Mouse (Mus musculus): ENCODE results near the gene Hnf4a. TPM values are rescaled to one million over a fixed set of nuclear protein-coding genes. Genes with fewer than 3 reads are reported as not detected.
"Not testable (repeated sequence)": the region's sequence is repeated elsewhere in the genome, so short reads cannot be mapped to it uniquely, and the experiment has no call there.

The Hnf4a gene
- not detected for total RNA-seq (2021)
- long read RNA-seq, experiment 1, result 0 reads
- long read RNA-seq, experiment 2, result 0 reads

DNA sequence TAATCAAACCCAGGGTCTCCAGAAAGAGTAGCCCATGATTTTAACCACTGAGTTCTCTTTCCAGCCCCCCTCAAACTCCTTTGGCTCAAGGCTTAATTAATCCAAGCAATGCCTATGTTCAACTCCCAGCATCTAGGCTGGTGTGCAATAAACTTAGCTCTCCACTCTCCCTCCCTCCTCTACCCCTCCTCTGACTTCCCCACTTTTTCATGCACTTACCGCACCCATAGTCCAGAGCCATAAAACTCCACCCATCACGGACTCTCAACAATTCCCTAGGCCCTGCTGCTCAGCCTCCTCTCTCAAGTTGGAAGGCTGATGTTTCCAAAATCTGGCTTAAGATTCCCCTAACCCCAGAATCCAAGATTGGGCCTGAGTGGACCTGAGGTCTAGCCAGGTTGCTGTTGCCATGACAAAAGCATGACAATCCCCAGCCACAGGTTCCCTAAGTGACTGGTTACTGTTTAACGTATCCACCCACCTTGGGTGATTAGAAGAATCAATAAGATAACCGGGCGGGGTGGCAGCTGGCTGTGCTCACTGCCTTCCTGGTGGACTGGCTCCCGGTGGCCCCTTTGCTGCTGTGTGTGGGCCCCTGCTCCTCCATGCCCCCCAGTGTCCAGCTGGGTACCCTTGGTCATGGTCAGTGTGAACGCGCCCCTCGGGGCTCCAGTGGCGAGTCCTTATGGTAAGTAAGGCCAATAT, at the start of gene Hnf4a:
Gene Hnf4a, plus strand, starts transcription at position 509 of the 705 bp plus-strand sequence.
- DNase-seq (ENCODE audit: low spot score in 2 of 2), result no peak

DNA sequence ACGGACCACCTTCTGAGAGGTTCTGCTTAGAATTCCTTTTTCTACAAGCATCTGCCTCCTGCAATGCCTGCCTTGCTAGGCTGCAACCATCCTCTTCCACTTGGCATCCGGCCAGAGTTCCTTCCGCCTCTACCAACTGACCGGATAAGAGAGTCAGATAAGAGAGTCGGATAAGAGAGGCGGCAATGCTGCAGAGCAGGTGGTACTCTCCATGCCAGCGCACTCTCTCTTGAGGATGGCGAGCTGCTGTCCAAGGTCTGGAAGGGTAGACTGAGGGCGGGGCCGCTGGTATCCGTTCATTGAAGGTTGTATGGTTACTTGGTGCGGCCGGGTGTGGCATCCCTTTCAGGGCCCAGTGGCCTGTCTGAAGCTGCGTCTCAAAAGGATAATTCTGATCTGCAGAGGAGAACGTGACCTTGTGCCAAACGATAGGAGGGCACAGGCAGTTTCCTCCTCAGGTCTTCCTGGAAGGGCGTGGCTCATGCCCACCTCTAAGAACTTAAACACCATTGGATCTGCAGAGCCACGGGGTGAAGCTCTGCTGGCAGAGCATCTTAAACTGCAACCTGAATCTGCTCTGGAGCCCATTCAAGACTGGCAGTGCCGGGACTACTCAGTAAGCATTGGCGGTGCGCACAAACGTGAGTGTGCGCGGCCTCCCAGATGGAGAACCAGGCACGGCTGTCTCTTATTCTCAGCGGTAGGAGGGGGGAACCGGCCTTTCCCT, 47.9 kb upstream of the Hnf4a start:
- DNase-seq (ENCODE audit: low spot score in 2 of 2), result no peak

DNA sequence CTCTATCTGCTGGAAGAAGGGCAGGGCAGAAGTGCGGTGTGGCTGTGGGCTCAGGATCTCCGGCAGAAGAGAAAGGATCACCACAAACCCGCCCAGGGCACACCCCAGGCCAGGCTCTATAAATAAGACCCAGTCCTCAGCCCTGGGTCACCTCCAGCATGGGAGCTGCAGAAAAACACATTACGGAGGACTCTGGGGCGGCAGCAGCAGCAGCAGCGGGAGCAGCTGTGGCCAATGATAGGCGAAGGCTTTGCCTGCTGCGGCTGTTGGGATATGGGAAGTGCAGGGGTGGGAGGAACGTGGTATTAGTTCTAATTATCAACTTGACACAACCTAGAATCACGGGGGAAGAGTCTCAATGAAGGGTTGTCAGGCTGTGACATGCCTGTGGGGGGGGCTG, 47.2 kb upstream of the Hnf4a start:
- DNase-seq (ENCODE audit: low spot score in 2 of 2), result no peak

DNA sequence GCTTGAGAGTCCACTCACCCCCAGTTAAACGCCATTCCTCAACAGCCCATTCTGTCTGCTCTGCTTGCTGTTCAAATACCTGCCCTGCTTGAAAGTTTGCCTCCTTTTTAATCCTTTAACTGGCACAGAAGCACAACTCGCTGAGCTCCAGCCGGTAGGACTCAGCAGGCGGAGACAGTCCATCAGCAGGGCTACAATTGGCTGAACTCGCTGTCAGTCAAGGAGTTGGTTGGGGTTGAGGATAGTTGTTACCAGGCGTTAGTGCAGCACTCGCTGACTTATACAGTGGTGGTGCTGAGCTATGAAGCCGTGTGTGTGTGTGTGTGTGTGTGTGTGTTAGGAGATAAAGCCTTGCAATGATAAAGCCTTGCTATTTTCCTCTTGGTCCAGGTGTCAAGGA, 46.0 kb upstream of the Hnf4a start:
- no peak for DNase-seq (ENCODE audit: low spot score in 2 of 2)

DNA sequence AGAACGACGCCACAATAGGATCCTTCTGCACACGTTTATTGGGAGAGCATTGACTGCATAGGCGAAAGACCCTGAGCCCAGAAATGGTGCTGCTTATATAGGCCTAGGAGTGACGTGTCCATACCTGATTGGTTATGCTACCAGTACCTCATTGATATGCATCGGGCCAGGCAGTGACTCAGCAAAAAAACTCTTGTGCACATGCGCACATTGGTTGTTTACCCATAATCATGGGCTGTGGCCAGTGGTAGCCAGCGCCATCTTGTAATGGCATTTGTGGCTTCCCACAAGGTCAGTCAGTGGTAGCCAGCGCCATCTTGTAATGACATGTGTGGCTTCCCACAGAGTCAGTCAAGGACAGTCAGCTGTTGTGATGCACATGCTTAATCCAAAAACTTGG, 45.3 kb upstream of the Hnf4a start:
- DNase-seq (ENCODE audit: low spot score in 2 of 2), result not testable (repeated sequence)

DNA sequence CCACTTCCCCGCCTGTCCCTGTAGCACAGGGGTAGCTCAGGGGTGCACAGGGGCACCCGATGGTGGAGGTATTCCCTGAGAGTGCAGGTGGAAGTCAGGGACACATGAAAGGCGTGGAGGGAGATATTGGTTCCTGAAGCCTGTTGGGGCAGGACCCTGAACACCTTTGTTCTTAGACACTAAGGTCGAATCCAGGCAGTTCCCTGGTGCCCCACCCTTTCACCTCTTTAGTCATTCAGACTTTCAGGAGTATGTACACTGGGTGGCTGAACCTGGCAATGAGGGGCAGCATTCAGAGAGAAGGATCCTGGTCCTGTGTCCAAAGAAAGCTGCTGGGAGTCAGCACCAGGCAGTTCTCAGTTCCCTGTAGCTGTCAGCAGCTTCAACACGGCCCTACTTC, 44.2 kb upstream of the Hnf4a start:
- DNase-seq (ENCODE audit: low spot score in 2 of 2), result no peak

DNA sequence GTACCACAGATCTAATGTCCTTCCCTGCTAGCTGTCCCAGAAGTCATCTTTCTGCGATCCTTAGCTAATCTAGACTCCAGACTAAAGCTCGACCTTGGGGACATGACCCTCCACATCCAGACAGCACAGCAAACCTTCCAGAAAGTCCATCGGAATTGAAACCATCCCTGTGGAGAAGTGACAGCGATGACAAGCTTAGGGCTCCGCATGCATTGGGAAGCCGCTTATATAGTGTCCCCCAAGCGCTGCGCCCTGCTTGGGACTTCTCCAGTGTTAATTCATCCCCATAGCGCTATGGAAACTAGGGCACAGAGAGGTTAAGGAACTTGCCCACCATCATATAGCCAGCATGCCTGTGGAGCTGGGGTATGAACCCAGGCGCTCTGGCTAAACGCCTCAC, 43.8 kb upstream of the Hnf4a start:
- no peak for DNase-seq (ENCODE audit: low spot score in 2 of 2)

DNA sequence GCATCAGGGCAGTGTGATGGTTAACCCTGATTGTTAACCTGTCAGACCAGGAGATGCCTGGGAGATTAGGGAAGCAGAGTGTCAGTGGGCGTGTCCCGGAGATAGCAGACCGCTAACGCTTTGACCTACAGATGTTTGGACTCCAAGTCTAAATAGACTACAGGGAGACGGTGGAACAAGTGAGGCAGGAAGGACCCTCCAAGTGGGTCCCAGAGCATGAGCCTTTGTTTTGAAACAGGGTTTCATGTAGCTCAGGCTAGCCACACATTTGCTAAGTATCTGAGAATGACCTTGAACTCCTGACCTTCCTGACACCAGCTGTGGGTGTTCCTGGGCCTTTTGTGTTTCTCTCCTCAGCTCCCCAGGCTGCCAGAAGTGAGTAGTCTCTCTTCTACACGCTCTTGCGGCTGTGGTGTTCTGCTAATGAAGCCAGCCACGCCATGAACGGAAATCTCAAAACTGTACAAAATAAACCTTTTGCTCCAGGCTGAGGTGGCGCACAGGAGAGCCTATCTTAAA, 43.3 kb upstream of the Hnf4a start:
- no peak for DNase-seq (ENCODE audit: low spot score in 2 of 2)

GRCm38 (mm10) chr2:163463998-163464397, 42.6 kb upstream of the Hnf4a start:
- DNase-seq (ENCODE audit: low spot score in 2 of 2), result no peak

- DNase-seq (ENCODE audit: low spot score in 2 of 2), result no peak
These were observed 42.0 kb upstream of the Hnf4a start for GRCm38 (mm10) chr2:163464562-163464961.

- DNase-seq (ENCODE audit: low spot score in 2 of 2), result no peak
These were observed 39.8 kb upstream of the Hnf4a start for GRCm38 (mm10) chr2:163466771-163467170.

DNA sequence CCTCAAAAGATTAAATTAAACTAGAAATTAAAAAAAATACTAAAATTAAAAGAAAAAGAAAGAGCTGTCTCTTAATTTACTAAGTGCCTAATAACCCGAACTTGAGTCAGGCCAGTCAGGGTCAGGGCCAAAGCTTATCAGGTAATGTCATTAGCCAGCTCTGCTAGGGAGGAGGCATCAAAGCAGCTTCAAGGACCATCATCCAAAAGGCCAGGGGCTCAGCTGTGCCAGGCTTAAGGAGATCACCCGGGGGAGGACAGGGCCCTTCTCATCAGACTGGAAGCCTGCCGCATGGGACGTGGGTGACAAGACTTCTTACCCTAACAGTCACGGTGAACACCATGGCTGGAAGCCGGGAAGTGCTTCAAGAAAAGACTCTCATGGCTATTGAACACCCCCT, 39.0 kb upstream of the Hnf4a start:
- DNase-seq (ENCODE audit: low spot score in 2 of 2), result no peak

GRCm38 (mm10) chr2:163468866-163469265, 37.7 kb upstream of the Hnf4a start:
- DNase-seq (ENCODE audit: low spot score in 2 of 2), result no peak

- no peak for DNase-seq (ENCODE audit: low spot score in 2 of 2)
These were observed 36.9 kb upstream of the Hnf4a start for GRCm38 (mm10) chr2:163469711-163470110.

DNA sequence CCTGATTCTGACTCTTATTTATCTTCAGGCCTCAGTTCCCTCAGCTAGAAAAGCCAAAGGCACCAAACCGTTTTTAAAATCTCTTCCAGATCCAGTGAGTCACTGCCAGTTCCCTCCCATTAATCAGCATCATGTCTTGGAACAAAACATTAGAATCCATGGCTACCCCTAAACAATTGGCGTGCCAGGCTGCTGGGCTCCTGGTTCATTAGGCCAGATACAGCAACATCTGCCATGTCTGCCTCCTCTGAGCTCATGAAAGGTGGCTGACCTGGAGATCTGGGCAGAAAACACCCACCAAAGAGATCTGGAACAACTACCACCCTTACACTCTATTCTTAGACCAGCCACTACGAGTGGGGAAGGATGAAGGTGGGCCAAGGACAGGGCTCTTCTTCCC, 35.5 kb upstream of the Hnf4a start:
- no peak for DNase-seq (ENCODE audit: low spot score in 2 of 2)

- no peak for DNase-seq (ENCODE audit: low spot score in 2 of 2)
These were observed 34.7 kb upstream of the Hnf4a start for GRCm38 (mm10) chr2:163471710-163472465.

DNA sequence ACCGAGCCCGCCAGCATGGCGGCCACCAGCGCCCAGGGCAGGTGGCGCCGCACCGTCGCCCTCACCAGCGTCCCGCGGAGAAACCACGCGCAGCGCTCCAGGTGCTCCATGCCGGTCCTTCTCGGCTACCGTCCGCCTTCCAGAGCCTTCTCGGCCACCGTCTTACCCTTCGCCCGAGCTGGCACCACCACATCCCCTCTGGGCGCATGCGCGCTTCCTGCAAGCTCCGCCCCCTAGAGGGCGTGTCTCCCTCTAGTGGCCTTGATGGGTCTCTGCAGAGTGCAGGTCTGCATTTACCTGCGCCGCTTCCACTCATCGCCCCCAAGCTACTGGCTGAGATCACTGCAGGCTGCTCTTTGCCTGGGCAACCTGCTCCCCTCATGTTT, 34.1 kb upstream of the Hnf4a start, which contains the start of gene Fitm2:
Gene Fitm2, minus strand, starts transcription at position 164 of the 386 bp plus-strand sequence.
- DNase-seq (ENCODE audit: low spot score in 2 of 2), result peak; percentile 97 to 98

- DNase-seq (ENCODE audit: low spot score in 2 of 2), result no peak
These were observed 26.3 kb upstream of the Hnf4a start for GRCm38 (mm10) chr2:163480191-163480825.

GRCm38 (mm10) chr2:163481539-163482029, 25.0 kb upstream of the Hnf4a start:
- no peak for DNase-seq (ENCODE audit: low spot score in 2 of 2)

DNA sequence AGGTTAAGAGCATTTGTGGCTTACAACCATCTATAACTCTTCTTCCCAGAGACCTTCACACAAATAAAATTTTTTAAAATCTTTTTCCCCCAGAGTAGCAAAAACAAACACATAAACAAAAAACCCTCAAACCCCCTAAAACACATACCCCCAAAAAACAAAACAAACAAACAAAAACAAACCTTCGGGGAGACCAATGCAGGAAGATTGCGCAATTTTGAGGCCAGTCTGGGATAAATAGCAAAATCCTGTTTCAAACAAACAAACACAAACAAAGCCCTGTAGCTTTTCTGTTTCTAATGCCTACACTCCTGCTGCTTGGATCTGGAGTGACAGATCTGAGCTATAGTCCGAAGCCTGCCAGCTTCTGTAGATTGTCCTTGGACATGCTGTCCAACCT, 19.2 kb upstream of the Hnf4a start:
- DNase-seq (ENCODE audit: low spot score in 2 of 2), result no peak

GRCm38 (mm10) chr2:163489725-163490291, 16.8 kb upstream of the Hnf4a start:
- DNase-seq (ENCODE audit: low spot score in 2 of 2), result no peak

Measured in left cerebral cortex, adult 18-20 months (tissue).